Mouse (Mus musculus): ENCODE data around the gene Il17c.

Il17c gene

DNA sequence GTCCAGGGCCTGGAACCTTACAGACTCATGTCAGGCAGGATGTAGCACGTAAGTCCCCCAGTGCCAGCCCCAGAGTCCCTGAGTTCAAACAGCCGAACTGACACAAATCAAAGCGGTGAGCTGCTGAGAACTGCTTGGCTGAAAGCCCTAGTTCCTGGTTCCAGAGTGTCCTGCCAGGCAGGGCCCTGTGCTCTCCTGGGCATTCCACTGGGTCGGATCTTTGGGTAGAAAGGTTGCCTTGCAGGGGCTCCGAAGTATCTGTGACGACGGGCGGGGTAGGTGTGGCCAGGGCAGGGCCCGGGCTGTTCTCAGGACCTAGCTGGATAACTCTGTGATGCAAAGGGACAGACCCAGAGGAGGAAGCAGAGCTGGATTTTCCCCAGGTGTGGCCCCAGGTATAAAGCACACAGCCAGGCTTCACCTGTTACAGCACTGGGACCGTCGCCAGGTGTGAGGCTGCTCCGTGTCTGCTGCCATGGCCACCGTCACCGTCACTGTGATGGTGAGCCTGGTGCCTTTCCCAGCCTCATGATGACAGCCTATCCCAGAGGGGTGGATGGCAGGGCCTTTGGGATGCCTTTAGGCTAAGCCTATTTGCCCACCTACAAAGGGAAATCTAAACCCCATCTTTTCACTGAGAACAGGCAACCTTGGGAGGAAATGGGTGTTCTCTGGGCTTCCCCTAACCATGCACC, at the start of gene Il17c:
Gene Il17c, plus strand, starts transcription at position 645 of the 695 bp plus-strand sequence.
- no peak for TF ChIP-seq GATA4 (IDR thresholded peaks at IDR 0.05; ENCODE audit: insufficient replicate concordance, low read length)

DNA sequence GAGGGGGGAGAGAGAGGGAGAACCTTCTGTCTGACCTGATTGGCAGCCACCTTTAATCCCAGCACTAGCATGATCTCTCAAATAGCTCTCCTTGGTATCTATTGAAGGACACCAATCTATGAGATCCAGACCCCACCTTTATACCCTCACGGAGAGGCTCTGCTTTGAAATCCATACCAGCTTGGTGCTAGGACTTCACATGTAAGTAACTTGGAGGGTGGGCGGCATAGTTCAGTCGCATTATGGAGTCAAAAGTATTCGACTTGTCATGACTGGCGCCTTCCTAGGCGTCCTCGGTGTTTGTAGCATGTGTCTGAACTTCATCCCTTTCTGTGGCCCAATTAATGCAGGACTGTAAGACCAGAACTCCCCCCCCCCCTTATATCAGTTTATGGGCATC, 46.5 kb upstream of the Il17c start:
- no peak for TF ChIP-seq GATA4 (IDR thresholded peaks at IDR 0.05; ENCODE audit: insufficient replicate concordance, low read length)

DNA sequence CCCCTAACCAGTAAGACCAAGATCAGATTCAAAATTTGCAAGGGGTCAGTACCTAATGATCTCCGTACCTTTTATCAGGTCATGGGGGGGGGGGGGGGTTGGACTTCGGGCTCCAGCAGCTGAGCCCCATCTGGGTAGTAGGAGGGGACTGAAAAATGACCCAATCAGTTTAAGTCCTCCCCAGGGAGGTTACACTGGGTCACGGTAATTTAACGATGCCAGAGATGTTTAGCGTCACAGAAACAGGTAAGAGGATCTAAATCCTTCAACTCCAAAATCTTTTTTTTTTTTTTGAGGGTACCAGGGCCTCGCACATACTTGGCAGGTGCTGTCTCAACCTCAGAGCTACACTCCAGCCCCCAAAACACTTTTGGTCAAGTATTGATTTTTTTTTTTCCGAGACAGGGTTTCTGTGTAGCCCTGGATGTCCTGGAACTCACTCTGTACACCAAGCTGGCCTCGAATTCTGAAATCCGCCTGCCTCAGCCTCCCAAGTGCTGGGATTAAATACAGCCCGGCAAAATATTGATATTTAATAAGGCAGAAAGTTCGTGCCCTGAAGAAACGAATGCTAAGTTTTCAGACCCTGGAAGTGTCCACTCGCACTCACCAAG, 46.0 kb upstream of the Il17c start:
- no peak for TF ChIP-seq GATA4 (IDR thresholded peaks at IDR 0.05; ENCODE audit: insufficient replicate concordance, low read length)

DNA sequence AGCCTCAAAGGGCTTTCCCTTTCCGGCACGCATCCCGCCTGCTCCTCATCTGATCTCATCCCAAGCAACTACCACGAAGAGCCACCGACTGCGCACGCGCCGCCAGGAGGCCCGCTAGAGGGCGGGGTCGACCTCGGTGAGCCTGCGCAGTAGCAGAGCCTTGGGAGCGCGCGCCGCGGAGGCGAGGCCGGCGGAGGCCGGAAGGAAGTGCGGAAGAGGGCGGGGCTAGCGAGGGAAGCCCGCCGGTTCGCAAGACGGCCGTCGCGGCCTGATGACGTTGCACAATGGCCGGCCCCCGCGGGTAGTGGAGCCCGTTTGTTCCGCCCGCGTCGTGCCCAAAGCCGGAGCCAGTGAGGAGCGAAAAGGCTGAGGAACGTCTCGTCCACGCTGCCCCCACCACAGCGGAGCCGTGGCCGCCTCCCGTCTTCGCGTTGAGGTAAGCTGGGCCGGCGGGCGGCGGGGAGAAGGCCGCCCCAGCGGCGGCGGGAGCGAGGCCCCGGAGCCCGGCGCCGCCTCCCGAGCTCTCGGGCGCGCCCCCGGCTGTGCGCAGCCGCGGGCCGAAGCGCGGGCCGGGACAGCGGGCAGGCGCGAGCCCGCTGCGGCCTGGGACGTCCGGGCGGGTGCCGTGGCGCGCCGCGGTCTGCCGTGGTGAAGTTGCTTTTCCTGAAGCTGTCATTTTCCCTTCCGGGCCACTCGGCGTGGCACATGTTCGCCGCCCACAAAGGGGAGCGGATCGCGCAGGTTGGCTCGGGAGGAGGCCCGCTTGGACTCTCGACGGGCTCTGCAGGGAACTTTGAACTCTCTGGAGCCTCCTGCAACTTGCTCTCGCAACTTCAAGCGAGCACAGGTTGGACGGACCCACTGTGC, 45.2 kb upstream of the Il17c start, which contains the start of gene Zc3h18:
Gene Zc3h18, plus strand, starts transcription at position 245 of the 867 bp plus-strand sequence.
- TF ChIP-seq GATA4 (IDR thresholded peaks at IDR 0.05; ENCODE audit: insufficient replicate concordance, low read length) = peak; percentile 47; the same call in 1 of the 2 replicates

DNA sequence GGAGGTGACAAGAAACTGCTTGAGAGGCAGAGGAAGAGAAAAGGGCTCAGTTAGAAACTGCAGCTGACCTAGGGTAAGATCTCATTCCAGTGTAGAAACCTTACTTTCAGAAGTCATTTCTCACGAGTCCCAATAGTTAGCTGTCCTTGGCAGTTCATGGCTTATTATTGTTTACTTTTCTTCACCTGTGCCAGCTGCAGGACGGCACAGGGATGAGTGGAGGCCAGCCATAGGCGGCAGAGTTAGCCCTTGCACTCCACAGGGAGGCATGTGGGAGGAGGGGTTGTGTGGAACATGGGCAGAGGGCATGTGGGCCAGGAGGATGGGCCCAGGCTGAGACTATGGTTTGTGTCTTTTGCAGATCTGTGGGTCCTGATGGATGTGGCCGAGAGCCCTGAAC, 38.8 kb upstream of the Il17c start:
- TF ChIP-seq GATA4 (IDR thresholded peaks at IDR 0.05; ENCODE audit: insufficient replicate concordance, low read length) = no peak

DNA sequence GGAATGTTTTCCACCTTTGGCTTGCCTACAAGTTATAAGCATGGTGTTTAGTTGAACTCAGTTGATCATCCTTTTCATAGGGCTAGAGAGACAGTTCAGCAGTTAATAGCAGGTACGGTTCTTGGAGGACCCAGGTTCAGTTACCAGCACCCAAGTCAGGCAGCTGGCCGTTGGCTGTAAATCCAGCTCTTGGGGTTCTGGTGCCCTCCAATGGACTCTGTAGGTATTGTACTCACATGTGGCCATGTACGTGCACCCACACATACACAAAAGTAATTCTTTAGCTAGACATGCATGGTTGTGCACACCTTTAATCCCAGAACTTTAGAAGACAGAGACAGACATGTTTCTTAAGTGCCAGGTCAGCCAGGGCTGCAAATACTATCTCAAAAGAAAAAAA, 32.5 kb upstream of the Il17c start:
- no peak for TF ChIP-seq GATA4 (IDR thresholded peaks at IDR 0.05; ENCODE audit: insufficient replicate concordance, low read length)

DNA sequence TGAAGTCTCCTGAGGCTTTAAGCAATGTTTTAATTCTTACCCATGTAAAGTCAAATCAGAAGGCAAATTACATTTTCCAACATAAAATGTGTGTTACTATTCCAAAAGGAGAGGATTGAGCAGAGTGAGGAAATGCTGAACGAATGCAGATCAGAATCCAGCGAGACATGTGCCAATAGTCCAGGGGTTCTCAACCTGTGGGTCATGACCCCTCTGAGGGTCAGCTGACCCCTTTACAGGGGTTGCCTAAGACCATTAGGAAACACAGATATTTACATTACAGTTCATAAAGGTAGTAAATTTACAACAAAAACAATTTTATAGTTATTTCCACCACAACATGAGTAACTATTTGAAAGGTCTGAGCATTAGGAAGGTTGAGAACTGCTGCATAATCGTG, 31.1 kb upstream of the Il17c start:
- TF ChIP-seq GATA4 (IDR thresholded peaks at IDR 0.05; ENCODE audit: insufficient replicate concordance, low read length) = no peak

DNA sequence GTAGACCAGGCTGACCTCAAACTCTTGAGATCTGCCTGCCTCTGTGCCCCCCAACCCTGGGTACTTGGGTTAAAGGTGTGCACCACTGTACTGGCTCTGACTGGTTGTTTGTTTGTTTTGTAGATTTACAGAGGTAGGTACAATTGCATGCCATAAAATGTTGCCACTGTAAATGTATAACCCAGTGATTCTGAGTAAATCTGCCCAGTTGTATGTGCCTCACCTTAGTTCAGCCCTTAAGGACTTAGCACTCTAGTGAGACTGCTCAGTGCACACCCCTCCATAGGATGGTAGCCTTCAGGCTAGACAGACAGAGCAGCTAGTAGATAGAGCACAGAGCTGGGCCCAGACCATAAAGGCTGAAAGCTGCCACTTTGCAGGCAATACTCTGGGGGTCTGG, 28.1 kb upstream of the Il17c start:
- TF ChIP-seq GATA4 (IDR thresholded peaks at IDR 0.05; ENCODE audit: insufficient replicate concordance, low read length) = no peak

DNA sequence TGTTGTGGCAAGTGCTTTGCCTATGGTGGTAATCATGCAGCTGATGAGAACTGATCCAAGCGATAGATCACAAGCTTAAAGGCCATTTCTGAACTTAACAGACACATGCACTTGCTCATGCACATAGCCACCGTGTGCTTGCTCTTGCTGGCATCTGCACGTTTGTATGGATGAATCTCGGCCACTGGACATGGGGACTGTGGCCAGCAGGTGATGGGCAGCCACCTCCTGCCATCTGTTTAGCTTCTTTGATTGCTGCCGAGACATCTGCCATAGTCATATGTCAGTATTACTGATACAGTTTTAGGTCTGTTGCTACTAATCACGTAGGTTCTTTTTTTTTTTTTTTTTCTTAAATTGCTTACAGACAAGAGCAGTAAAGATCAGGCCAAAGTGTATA, 26.5 kb upstream of the Il17c start:
- TF ChIP-seq GATA4 (IDR thresholded peaks at IDR 0.05; ENCODE audit: insufficient replicate concordance, low read length) = no peak

DNA sequence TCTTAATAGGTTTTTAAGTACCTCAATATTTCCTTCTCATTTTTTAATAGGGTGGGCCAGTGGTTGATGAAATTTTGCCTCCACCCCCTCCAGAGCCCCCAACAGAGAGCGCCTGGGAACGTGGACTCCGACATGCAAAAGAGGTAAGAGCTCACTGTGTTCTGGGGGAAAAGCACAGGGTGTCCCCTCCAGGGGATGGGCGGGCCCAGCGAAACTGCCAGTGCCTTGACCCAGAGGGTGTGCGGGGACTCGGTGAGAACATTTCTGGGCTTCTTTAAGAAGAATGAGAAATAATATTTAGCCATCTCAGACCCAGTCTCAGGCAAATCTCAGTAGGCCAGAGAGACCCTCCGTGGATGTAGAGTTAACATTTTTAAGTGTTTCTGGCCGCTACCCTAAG, 23.6 kb upstream of the Il17c start:
- no peak for TF ChIP-seq GATA4 (IDR thresholded peaks at IDR 0.05; ENCODE audit: insufficient replicate concordance, low read length)

DNA sequence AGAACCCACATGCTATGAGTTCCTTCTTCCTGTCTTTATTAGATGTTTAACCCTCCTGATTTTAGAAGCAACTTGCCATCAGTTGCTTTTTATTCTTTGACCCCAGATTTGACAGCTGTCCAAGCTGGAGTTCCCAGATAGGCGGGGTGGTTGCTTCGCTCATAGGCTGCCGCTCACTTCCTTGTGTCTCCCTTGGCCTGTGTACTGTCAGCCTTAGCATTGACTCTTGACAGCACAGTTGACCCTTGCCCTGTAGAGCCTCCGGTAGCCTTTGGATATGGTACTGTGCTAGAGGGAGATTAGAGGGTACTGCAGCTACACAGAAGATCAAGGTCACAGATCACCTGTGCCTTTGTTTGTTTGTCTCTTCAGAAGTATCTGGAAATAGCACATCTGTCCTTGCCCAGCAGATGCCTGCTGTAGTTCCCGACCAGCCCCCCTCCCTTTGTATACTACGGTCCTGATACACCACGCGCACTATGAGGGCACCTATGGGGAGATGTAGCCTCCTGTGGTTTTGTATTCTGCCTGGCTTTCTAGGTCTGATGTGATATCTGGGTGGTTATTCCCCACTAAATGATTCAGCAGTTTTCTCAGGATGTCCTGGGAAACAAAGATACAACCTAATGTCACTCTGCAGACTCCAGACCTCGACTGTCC, 16.5 kb upstream of the Il17c start:
- TF ChIP-seq GATA4 (IDR thresholded peaks at IDR 0.05; ENCODE audit: insufficient replicate concordance, low read length) = no peak

DNA sequence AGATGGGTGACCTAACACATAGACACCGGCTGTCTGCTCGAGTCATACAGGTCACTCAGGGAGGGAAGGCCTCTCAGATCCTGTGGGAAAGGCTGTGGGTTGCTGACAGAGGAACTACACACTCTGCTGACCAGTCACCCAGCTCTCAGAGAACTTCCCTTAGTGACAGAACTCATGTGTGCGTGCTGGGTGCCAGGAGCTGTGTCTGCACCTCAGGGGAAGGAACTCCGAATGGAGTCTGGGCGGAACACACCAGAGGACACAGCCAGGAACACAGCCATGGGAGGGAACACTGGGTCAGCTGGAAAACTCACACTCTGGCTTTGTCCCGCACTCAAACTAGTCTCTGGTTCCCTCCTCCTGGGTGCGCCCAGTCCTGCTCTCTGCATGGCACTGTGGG, 14.1 kb upstream of the Il17c start:
- no peak for TF ChIP-seq GATA4 (IDR thresholded peaks at IDR 0.05; ENCODE audit: insufficient replicate concordance, low read length)

DNA sequence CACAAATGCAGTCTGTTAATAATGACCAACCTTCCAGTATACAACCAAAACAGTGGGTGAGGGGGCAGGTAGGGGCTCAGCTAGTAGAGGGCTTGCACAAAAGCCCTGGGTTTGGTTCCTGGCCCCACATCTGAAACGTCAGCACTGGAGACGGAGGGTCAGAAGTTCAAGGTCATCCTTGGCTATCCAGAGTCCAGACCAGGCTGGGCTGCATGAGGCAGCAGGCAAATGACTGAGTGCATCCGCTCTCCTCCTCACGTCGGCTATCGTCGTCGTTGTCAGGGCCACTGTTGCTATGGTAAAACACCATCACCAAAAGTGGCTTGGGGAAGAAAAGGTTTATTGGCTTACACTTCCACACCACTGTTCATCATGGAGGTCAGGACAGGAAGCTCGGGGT, 7.5 kb upstream of the Il17c start:
- TF ChIP-seq GATA4 (IDR thresholded peaks at IDR 0.05; ENCODE audit: insufficient replicate concordance, low read length) = no peak

DNA sequence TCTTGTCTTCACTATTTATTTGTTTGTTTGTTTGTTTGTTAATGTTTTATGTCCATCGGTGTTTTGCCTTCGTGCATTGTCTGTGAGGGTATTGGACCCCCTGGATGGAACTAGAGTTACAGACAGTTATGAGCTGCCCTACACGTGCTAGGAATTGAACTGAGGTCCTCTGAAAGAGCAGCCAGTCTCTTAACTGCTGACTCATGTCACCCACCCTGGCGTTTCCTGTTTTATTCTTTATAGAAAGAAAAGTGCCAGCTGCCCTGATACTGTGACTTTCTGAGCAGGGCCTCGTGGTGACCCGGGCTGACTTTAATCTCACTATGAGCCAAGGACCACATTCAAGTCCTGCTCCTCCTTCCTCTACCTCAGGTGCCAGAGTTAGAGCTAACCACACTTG, 6.3 kb upstream of the Il17c start:
- TF ChIP-seq GATA4 (IDR thresholded peaks at IDR 0.05; ENCODE audit: insufficient replicate concordance, low read length) = no peak

DNA sequence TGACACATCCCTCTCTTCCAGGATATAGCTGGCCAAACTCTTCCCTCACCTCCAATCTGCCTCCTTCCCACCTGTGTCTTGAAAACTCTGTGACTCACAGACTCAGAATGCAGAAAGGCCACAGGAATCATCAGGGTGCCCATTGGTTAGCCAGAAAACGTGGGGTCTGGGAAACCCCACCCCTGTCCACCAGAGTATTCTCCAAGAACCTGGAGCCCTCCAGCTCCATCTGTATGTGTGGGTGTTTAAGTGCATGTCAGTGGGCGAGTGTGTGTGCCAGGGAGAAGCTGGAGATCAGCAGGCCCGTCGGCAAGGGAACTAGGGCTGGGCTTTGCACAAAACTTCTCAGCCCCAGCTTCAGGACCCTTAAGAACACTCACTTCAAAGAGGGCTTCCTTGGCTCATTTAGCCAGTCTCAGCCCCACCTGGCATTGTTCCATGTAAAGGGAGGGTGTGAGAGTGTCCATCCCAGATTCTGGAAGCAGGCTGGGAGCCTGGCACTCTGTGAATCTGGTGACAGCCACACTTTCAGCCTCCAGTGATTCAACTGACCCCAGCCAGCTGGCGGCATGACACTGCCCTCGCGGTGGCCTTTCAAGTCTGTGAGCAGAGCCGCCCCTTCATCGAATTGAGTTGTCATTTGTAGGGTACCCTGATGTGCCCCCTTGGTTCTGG, 1.8 kb upstream of the Il17c start:
- no peak for TF ChIP-seq GATA4 (IDR thresholded peaks at IDR 0.05; ENCODE audit: insufficient replicate concordance, low read length)
